ENCODE assay signal across 8 mouse cellular contexts in genomic region chr10:107858684-107859083, GRCm38 (mm10). TPM values are rescaled to one million over a fixed set of nuclear protein-coding genes. Genes with fewer than 3 reads are reported as not detected.
DNase-seq lines count a peak whose midpoint lies in the region; ATAC-seq lines count a peak whose summit lies in the region.

No protein-coding gene starts in this region.

- no peak for ATAC-seq in erythroid progenitor cell, adult 5-6 weeks (replicated peaks; ENCODE audit: low FRiP score, poor library complexity, severe bottlenecking)

- intact Hi-C loops in left cerebral cortex, postnatal 4 days (cut with DNase I): loop anchor here (5.0 to 10.0 kb wide), 2 partner anchors 64 to 576 kb away; no protein-coding TSS in a partner anchor

- DNase-seq in ovary, postnatal 14 days (ENCODE audit: low spot score): peak; percentile 11
- DNase-seq in ovary, adult 18-20 months (ENCODE audit: low spot score): no peak
- DNase-seq in WW6 (ENCODE audit: low read depth, low spot score): peak; percentile 5
- peak; percentile 31 for DNase-seq in fibroblast of lung, adult 2 months (ENCODE audit: low read depth)
- DNase-seq in kidney, adult 8-10 months: peak; percentile 4 to 17
- peak; percentile 10 for DNase-seq in left cerebral cortex, postnatal 4 days
- peak; percentile 44 to 66 for DNase-seq in right cerebral cortex, adult 2 months (ENCODE audit: low spot score in 2 of 2)

RNA-seq across cellular contexts. Expression of gene Otogl, which starts 53.2 kb away (rescaled TPM):
- under 1 TPM; 0.44 to 0.72 TPM for total RNA-seq in left cerebral cortex, postnatal 4 days (2021)
- 0.36 and 0.42 TPM in 2 replicates for total RNA-seq in erythroid progenitor cell, adult 5-6 weeks (2015; ENCODE audit: low replicate concordance)
- total RNA-seq in erythroid progenitor cell, adult 5-6 weeks (2017; ENCODE audit: low replicate concordance): not detected in 2 replicates
